1 mouse cellular context compared by ENCODE assay signal in the genomic region with DNA sequence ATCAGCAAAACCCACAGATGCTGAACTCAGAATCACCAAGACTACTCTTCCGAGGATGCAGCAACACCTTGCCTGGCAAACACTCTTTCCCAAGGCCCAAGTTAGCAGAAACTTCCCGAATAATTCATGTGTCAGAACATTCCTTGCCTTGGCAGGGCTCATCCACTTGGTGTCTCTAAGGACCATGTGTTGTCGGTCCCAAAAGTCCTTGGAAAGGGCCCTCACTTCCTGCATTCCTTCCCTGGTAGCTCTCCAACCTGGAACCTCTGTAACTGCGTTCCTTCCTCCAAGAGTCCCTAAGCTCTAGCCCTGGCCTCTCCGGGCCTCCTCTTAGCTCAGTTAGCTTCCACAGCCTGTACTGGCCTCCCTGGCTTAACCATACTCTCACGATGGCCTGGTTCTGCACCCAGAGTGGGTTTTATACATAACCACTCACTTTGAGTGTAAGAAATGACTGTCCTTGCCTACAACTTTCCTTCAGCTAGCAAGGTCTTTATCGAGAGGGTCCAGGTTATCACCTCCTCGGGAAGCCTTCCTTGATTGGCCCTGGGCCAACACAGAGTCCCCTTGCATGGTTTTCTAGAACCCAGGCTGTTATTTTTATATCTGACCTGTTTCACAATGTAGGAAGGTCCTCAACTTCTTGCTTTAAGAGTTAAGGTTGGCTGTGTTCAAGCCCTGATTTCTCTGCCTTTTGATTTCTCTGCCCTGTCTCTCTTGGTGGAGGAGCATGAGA.
TF ChIP-seq lines count a peak whose summit lies in the region.

No protein-coding gene starts in this region.

TF ChIP-seq in MEL, 35 proteins besides CTCF, POLR2A, EP300 and RAD21:
- no peak for TF ChIP-seq MYB (IDR thresholded peaks at IDR 0.05; ENCODE audit: low read depth, low read length)
- no peak for TF ChIP-seq UBTF (IDR thresholded peaks at IDR 0.05; ENCODE audit: borderline replicate concordance, insufficient read depth, low read depth, low read length)
- no peak for TF ChIP-seq USF1 (IDR thresholded peaks at IDR 0.05; ENCODE audit: low read depth, low read length)
- no peak for TF ChIP-seq USF2 (IDR thresholded peaks at IDR 0.05; ENCODE audit: borderline replicate concordance in 1 of 2, insufficient read depth in 1 of 2, low read depth in 1 of 2, low read length in 2 of 2)
- TF ChIP-seq ETS1 (IDR thresholded peaks at IDR 0.05; ENCODE audit: low read depth, low read length) = no peak
- TF ChIP-seq MAZ (IDR thresholded peaks at IDR 0.05; ENCODE audit: low read depth, low read length) = no peak
- no peak for TF ChIP-seq NRF1 (IDR thresholded peaks at IDR 0.05; ENCODE audit: insufficient read depth, low read depth, low read length, poor library complexity, severe bottlenecking)
- no peak for TF ChIP-seq MEF2A (IDR thresholded peaks at IDR 0.05; ENCODE audit: extremely low read depth, insufficient replicate concordance, low read depth, low read length, poor library complexity, severe bottlenecking)
- TF ChIP-seq MXI1 (IDR thresholded peaks at IDR 0.05; ENCODE audit: low read depth, low read length) = no peak
- TF ChIP-seq RCOR1 (IDR thresholded peaks at IDR 0.05; ENCODE audit: low read depth, low read length) = peak; percentile 22; the same call in 1 of the 2 replicates
- no peak for TF ChIP-seq ZC3H11A (IDR thresholded peaks at IDR 0.05; ENCODE audit: low read depth, low read length)
- no peak for TF ChIP-seq ZKSCAN1 (IDR thresholded peaks at IDR 0.05; ENCODE audit: low read depth, low read length)
- TF ChIP-seq KAT2A (conservative IDR thresholded peaks at IDR 0.05; ENCODE audit: low read depth, low read length) = no peak
- no peak for TF ChIP-seq CHD1 (IDR thresholded peaks at IDR 0.05; ENCODE audit: low read depth, low read length)
- TF ChIP-seq TAL1 (IDR thresholded peaks at IDR 0.05; ENCODE audit: low read length) = peak; percentile 44
- peak; percentile 54 for TF ChIP-seq GATA1 (IDR thresholded peaks at IDR 0.05; ENCODE audit: low read depth, low read length)
- TF ChIP-seq TBP (IDR thresholded peaks at IDR 0.05; ENCODE audit: low read depth, low read length) = no peak
- no peak for TF ChIP-seq E2F4 (IDR thresholded peaks at IDR 0.05; ENCODE audit: borderline replicate concordance, low read depth, low read length)
- TF ChIP-seq GABPA (IDR thresholded peaks at IDR 0.05; ENCODE audit: low read depth, low read length) = no peak
- TF ChIP-seq TCF12 (IDR thresholded peaks at IDR 0.05; ENCODE audit: low read depth, low read length) = 0 out of 2 replicates have a peak, but pooled peaks have one; percentile 31
- TF ChIP-seq POLR2AphosphoS5 (IDR thresholded peaks at IDR 0.05; ENCODE audit: borderline replicate concordance, low read depth, low read length) = no peak
